Mouse (Mus musculus): Measurements from ENCODE around the gene Nceh1. TPM values are rescaled to one million over a fixed set of nuclear protein-coding genes. Genes with fewer than 3 reads are reported as not detected.

The Nceh1 gene
- polyA plus RNA-seq, 1 experiment from 2014 or later = 14.0 TPM

DNA sequence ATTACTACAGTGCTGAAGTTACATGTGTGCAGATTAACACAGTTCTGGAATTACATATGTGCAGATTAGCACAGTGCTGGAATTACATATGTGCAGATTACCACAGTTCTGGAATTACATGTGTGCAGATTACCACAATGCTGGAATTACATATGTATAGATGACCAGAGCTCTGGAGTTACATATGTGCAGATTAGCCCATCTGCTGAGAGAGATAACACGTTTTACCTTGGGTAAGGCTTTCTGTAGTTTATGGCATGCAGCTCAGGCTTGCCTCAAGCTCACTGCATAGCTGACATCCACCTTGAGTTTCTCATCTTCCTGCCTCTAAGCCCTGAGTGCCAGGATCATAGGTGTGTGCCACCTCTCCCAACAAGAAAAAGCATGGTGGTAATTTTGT, 52.2 kb downstream of the Nceh1 start:
- no peaks in the 10 kb centered on the region; the same call in 1 of the 2 replicates for H3K36me3 ChIP-seq
- no peak overlapping the region for H3K4me3 ChIP-seq
- H3K4me2 ChIP-seq = no peak overlapping the region
- no peak overlapping the region for H3K9ac ChIP-seq
- H3K9me3 ChIP-seq = no peaks in the 10 kb centered on the region
- ATAC-seq (ENCODE audit: extremely low read depth, insufficient number of reproducible peaks, low FRiP score, low TSS enrichment) = no peak
- WGBS = 67% methylated on average over 1 of the region's 1 CpGs
- peaks cover 9% of the 10 kb centered on the region for H3K4me1 ChIP-seq
- H3K27me3 ChIP-seq (replicated peaks) = no peaks in the 10 kb centered on the region
- H3K27ac ChIP-seq (replicated peaks) = no peak overlapping the region

DNA sequence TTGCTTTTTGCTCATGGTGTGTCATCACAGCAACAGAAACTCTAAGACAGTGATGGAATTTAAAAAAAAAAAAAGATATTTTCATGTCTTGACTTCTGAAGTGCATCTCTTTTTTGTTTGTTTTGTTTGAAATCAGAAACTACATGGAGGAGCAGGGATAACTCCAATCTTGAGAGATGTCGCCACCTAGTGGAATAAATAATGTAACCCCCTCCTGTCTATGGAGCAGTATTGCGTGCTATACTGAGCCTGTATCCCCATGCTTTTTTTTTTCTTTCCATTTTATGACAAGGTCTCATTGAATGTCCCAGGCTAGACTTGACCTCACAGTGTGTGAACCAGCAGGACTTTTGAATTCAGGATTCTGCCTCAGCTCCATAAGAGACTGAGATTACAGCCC, 54.5 kb downstream of the Nceh1 start:
- H3K4me2 ChIP-seq = no peak overlapping the region
- H3K27me3 ChIP-seq (replicated peaks) = no peaks in the 10 kb centered on the region
- H3K36me3 ChIP-seq = peaks cover 18% of the 10 kb centered on the region
- no peak overlapping the region for H3K4me3 ChIP-seq
- H3K27ac ChIP-seq (replicated peaks) = no peak overlapping the region
- peaks cover 9% of the 10 kb centered on the region for H3K4me1 ChIP-seq
- WGBS = 10% methylated on average over 2 of the region's 2 CpGs
- no peak overlapping the region for H3K9ac ChIP-seq
- ATAC-seq (ENCODE audit: extremely low read depth, insufficient number of reproducible peaks, low FRiP score, low TSS enrichment) = no peak
- H3K9me3 ChIP-seq = no peaks in the 10 kb centered on the region

DNA sequence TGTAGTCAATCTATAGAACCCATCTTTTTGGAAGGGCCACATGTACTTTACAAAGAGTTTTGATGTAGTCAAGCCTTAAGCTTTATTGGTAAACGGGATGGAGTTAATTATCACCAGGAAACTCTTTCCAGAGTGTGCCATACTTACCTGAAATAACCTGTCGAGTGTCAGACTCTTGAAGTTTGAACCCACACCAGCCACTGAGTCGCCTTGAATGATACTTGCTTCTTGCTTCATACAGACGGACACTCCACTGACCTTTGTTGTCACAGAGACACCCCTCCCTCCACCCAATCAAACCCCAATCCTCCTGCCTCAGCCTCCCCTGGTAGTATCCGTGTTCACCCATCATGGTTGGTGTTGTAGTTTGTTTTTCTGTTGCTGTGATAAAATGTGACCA, 55.8 kb downstream of the Nceh1 start:
- Histone ChIP-seq H3K4me1 (peaks cover 9% of the 10 kb centered on the region), H3K4me3 (no peak overlapping the region), H3K27me3 (replicated peaks) (no peaks in the 10 kb centered on the region), H3K9me3 (no peaks in the 10 kb centered on the region), H3K36me3 (peaks cover 18% of the 10 kb centered on the region), H3K27ac (replicated peaks) (no peak overlapping the region), H3K4me2 (no peak overlapping the region), H3K9ac (no peak overlapping the region)
- WGBS = 75% methylated on average over 5 of the region's 5 CpGs
- ATAC-seq (ENCODE audit: extremely low read depth, insufficient number of reproducible peaks, low FRiP score, low TSS enrichment) = no peak

DNA sequence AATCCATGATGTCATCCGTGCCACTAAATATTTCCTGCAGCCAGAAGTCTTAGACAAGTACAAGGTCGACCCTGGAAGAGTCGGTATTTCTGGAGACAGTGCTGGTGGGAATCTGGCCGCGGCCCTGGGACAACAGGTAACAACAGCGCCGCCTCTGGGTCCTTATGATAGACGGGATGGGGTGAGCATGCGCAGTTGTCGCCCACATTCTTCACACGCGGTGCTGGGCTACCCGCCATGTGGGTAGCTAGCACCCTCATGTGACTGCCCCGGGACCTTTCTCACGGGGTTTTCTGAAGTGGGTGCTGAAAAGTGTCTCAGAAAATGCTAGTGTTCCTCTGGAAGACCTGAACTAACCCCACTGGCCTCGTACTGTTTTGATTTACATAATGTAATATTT, 56.8 kb downstream of the Nceh1 start:
- ATAC-seq (ENCODE audit: extremely low read depth, insufficient number of reproducible peaks, low FRiP score, low TSS enrichment) = no peak
- H3K36me3 ChIP-seq = peaks cover 21% of the 10 kb centered on the region
- peaks cover under 1% of the 10 kb centered on the region for H3K4me1 ChIP-seq
- no peaks in the 10 kb centered on the region for H3K27me3 ChIP-seq (replicated peaks)
- no peaks in the 10 kb centered on the region for H3K9me3 ChIP-seq
- H3K4me2 ChIP-seq = no peak overlapping the region
- H3K9ac ChIP-seq = no peak overlapping the region
- H3K27ac ChIP-seq (replicated peaks) = no peak overlapping the region
- WGBS = 76% methylated on average over 16 of the region's 16 CpGs
- H3K4me3 ChIP-seq = no peak overlapping the region

DNA sequence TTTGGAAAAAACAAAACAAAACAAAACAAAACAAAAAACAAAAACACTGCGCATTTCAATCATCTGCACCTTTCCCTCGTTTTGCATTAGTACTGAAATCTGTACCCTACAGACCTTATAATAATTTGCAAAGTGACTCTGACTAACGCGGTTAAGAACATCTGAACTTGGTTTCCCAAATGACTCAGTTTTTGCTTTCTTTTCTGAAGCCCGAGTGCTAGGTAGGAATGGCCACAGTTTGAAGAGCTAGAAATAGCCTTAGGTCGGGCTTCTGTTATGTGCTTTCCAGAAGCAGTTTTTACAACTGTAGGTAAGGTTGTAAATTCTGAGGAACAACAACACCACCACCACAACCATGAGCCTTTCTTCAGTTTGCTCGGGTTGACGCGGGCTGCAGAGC, 59.1 kb downstream of the Nceh1 start:
- ATAC-seq (ENCODE audit: extremely low read depth, insufficient number of reproducible peaks, low FRiP score, low TSS enrichment) = no peak
- no peaks in the 10 kb centered on the region for H3K9me3 ChIP-seq
- H3K27me3 ChIP-seq (replicated peaks) = no peaks in the 10 kb centered on the region
- WGBS = 84% methylated on average over 9 of the region's 9 CpGs
- H3K27ac ChIP-seq (replicated peaks) = no peak overlapping the region
- peaks cover 25% of the 10 kb centered on the region for H3K36me3 ChIP-seq
- no peak overlapping the region for H3K9ac ChIP-seq
- no peak overlapping the region for H3K4me2 ChIP-seq
- H3K4me1 ChIP-seq = no peaks in the 10 kb centered on the region
- H3K4me3 ChIP-seq = no peak overlapping the region

DNA sequence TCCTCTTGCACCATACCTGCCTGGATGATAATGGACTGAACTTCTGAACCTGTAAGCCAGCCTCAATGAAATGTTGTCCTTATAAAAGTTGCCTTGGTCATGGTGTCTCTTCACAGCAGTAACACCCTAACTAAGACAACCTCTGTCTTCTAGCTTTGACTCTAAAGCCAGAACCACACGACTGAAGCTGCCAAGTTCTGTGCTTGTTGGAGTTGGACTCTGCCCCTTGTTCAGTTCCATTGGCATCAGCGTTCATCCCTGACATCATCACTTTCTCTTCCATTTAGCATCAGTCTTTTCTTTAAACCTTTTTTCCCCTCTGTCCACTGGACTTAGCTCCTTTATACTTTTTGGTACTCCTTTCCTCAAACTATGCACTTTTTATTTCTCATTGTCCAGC, 63.4 kb downstream of the Nceh1 start:
- no peak for ATAC-seq (ENCODE audit: extremely low read depth, insufficient number of reproducible peaks, low FRiP score, low TSS enrichment)
- 80% methylated on average over 2 of the region's 2 CpGs for WGBS
- H3K4me2 ChIP-seq = no peak overlapping the region

DNA sequence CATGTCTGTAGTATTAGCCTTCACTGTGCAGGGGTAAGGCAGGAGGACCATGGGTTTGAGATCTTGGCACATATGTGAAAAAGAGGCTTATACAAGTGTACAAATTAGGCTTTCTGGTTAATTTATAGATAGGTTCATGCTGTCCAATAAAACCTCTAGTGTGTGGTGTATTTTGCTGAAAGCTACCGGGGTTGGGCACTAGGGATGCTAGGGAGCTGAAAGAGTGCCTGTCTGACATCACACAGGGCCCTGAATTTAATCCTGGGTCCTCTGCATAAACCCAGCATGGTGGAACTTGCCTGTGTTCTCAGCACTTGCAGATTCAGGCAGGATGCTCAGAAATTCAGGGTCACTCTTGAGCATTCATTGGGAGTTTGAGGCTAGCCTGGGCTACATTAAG, 65.0 kb downstream of the Nceh1 start:
- Histone ChIP-seq H3K9me3 (no peaks in the 10 kb centered on the region), H3K9ac (no peak overlapping the region), H3K4me3 (no peak overlapping the region), H3K4me1 (no peaks in the 10 kb centered on the region), H3K27ac (replicated peaks) (no peak overlapping the region), H3K27me3 (replicated peaks) (no peaks in the 10 kb centered on the region), H3K36me3 (0 out of 2 replicates have a peak, but pooled peaks cover 7% of the 10 kb centered on the region), H3K4me2 (no peak overlapping the region)
- ATAC-seq (ENCODE audit: extremely low read depth, insufficient number of reproducible peaks, low FRiP score, low TSS enrichment) = no peak
- WGBS = 79% methylated on average over 1 of the region's 1 CpGs

More for the DNA sequence above, 63.4 kb downstream of the Nceh1 start:
- no peaks in the 10 kb centered on the region for H3K4me1 ChIP-seq
- peaks cover 17% of the 10 kb centered on the region for H3K36me3 ChIP-seq
- H3K4me3 ChIP-seq = no peak overlapping the region
- H3K27me3 ChIP-seq (replicated peaks) = no peaks in the 10 kb centered on the region
- H3K27ac ChIP-seq (replicated peaks) = no peak overlapping the region
- H3K9me3 ChIP-seq = no peaks in the 10 kb centered on the region
- H3K9ac ChIP-seq = no peak overlapping the region

DNA sequence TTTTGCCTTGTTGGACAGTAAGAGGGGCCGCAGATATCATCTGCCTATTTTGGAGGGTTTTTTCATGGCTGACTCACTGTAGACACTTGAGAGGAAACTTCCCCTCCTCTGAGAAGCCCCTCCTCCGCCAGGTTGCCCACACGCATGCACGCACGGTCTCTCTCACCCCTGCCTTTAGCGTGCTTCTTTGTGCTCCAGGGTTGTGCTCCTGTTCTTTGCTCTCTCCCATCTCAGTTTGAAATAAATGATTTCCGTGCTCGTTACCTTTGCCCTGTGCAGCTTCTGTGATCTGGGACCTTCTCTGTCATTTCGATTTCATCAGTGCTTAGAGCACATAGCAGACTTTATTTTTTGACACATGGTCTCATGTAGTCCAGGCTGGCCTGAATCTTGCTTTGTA, 66.3 kb downstream of the Nceh1 start:
- H3K4me2 ChIP-seq = no peak overlapping the region
- ATAC-seq (ENCODE audit: extremely low read depth, insufficient number of reproducible peaks, low FRiP score, low TSS enrichment) = no peak
- no peaks in the 10 kb centered on the region for H3K27me3 ChIP-seq (replicated peaks)
- no peaks in the 10 kb centered on the region for H3K9me3 ChIP-seq
- no peak overlapping the region for H3K27ac ChIP-seq (replicated peaks)
- H3K4me3 ChIP-seq = no peak overlapping the region
- WGBS = 82% methylated on average over 9 of the region's 9 CpGs
- no peaks in the 10 kb centered on the region for H3K4me1 ChIP-seq
- H3K36me3 ChIP-seq = 0 out of 2 replicates have a peak, but pooled peaks cover 7% of the 10 kb centered on the region
- no peak overlapping the region for H3K9ac ChIP-seq

DNA sequence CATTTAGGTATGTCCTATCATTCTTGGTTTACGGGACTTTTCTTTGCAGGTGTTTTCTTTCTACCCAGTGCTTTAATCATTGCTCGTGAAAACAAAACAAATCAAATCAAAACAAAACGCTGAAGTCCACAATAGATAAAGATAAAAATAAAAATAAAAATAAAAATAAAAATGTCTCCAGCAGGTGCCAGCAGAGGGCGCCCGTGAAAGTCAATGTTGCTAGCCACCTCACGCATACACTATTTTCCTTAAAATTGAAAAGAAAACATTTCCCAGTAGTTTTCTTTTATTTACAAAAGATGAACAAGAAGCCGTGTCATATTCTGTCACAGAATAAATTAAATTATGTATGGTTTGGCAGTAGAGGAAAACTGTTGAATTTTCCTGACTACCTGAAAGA, 68.2 kb downstream of the Nceh1 start:
- no peak overlapping the region for H3K9ac ChIP-seq
- no peak overlapping the region for H3K4me2 ChIP-seq
- no peak for ATAC-seq (ENCODE audit: extremely low read depth, insufficient number of reproducible peaks, low FRiP score, low TSS enrichment)
- H3K27me3 ChIP-seq (replicated peaks) = no peaks in the 10 kb centered on the region
- no peak overlapping the region for H3K4me3 ChIP-seq
- H3K4me1 ChIP-seq = no peaks in the 10 kb centered on the region
- H3K36me3 ChIP-seq = no peaks in the 10 kb centered on the region
- no peak overlapping the region for H3K27ac ChIP-seq (replicated peaks)
- H3K9me3 ChIP-seq = no peaks in the 10 kb centered on the region
- WGBS = 35% methylated on average over 7 of the region's 7 CpGs

DNA sequence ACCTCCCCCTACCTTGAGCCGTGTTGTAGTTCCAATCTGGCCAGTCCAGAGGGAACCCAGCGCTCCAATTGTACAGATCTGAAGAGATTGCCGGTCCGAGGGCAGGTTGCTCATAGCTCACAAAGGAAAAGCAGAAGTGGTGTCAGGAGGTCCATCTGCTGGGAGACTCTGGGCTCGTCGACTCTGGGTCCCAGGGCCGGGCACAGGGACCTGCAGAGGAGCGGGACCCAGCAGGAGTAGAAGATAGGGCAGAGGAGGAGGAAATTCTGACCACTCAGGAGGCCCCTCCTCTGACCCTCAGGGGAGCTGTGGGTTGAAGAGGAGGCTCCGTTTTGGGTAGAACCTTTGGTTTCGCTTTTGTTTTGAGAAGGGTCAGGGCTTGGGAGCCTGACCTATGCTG, 75.7 kb downstream of the Nceh1 start:
- no peaks in the 10 kb centered on the region for H3K4me1 ChIP-seq
- H3K9ac ChIP-seq = no peak overlapping the region
- H3K36me3 ChIP-seq = no peaks in the 10 kb centered on the region
- no peaks in the 10 kb centered on the region for H3K27me3 ChIP-seq (replicated peaks)
- no peak overlapping the region for H3K4me2 ChIP-seq
- no peak overlapping the region for H3K4me3 ChIP-seq
- WGBS = 77% methylated on average over 10 of the region's 10 CpGs
- H3K27ac ChIP-seq (replicated peaks) = no peak overlapping the region
- ATAC-seq (ENCODE audit: extremely low read depth, insufficient number of reproducible peaks, low FRiP score, low TSS enrichment) = no peak
- peaks cover 5% of the 10 kb centered on the region; the same call in 1 of the 2 replicates for H3K9me3 ChIP-seq

DNA sequence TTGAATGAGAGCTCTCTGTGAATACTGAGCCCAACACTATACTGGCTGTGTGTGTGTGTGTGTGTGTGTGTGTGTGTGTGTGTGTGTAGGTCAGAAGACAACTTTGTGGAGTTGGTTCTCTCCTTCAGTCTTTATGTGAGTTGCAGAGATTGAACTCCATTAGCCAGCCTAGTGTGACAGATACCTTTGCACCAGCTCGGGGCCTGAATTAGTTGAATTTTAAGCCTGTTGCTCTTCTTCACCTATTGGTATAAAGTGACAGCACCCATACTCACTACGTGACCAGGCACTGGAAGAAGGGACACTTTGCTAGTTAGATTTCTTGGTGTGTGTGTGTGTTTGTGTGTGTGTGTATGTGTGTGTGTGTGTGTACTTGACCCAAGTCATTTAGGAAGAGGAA, 77.6 kb downstream of the Nceh1 start:
- Histone ChIP-seq H3K36me3 (no peaks in the 10 kb centered on the region), H3K4me1 (no peaks in the 10 kb centered on the region), H3K27ac (replicated peaks) (no peak overlapping the region), H3K4me2 (no peak overlapping the region), H3K27me3 (replicated peaks) (no peaks in the 10 kb centered on the region), H3K9ac (no peak overlapping the region), H3K9me3 (peaks cover 5% of the 10 kb centered on the region; the same call in 1 of the 2 replicates), H3K4me3 (no peak overlapping the region)
- WGBS = 77% methylated on average over 2 of the region's 2 CpGs
- no peak for ATAC-seq (ENCODE audit: extremely low read depth, insufficient number of reproducible peaks, low FRiP score, low TSS enrichment)

DNA sequence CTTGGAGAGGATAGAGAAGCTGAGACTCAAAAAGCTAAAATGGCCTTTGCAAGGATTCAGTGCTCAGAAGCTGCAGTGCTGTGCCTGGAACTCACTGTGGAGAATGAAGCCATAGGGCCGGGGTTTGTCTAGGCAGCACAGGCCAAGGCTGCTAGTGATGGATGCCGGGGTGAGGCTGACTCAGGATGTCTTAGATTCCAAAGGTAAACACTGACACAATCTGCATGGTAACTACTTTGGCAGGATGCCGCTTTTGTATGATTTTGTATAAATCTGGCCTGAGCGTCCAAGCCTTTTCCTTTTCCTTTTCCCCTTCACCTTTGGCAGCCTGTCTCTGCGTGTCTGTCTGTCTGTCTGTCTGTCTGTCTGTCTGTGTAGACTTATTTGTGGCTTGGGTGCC, 84.6 kb downstream of the Nceh1 start:
- Histone ChIP-seq H3K9me3 (no peaks in the 10 kb centered on the region), H3K4me2 (no peak overlapping the region), H3K4me3 (no peak overlapping the region), H3K36me3 (no peaks in the 10 kb centered on the region), H3K9ac (no peak overlapping the region), H3K27me3 (replicated peaks) (no peaks in the 10 kb centered on the region), H3K4me1 (peaks cover 6% of the 10 kb centered on the region; the same call in 1 of the 2 replicates), H3K27ac (replicated peaks) (no peak overlapping the region)
- no peak for ATAC-seq (ENCODE audit: extremely low read depth, insufficient number of reproducible peaks, low FRiP score, low TSS enrichment)
- 55% methylated on average over 5 of the region's 5 CpGs for WGBS
